Mouse (Mus musculus) R1 (cell line): ENCODE measurements around the gene Dctn2.
"Not testable (repeated sequence)": the region's sequence is repeated elsewhere in the genome, so short reads cannot be mapped to it uniquely, and the experiment has no call there.

ENCODE experiments used
- DNase-seq: peaks from one replicate; pipeline ENCODE4 v3.0.0-alpha.2; 2018; ENCODE audit warnings: low read depth, low spot score

Dctn2 gene

DNA sequence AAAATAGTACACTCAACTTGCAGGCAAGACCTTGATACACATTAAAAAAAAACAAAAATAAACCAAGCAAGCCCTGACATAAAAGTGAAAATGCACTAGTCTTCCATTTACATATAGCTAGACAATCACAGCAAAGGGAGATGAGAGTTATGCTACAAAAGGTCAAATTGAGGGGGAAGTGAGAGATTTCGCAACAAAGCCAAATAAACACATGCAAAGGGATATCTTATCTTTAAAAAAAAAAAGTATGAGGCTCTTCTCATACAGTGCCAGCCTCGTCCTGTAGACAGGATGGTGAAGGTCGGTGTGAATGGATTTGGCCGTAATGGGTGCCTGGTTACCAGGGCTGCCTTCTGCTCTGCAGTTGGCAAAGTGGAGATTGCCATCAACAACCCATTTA, 46.7 kb downstream of the Dctn2 start:
- DNase-seq = no peak

DNA sequence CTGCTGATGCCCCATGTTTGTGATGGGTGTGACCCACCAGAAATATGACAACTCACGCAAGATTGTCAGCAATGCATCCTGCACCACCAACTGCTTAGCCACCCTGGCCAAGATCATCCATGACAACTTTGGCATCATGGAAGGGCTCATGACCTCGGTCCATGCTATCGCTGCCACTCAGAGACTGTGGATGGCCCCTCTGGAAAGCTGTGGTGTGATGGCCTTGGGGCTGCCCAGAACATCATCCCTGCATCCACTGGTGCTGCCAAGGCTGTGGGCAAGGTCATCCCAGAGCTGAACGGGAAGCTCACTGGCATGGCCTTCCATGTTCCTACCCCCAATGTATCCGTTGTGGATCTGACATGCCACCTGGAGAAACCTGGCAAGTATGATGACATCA, 47.3 kb downstream of the Dctn2 start:
- DNase-seq = not testable (repeated sequence)

DNA sequence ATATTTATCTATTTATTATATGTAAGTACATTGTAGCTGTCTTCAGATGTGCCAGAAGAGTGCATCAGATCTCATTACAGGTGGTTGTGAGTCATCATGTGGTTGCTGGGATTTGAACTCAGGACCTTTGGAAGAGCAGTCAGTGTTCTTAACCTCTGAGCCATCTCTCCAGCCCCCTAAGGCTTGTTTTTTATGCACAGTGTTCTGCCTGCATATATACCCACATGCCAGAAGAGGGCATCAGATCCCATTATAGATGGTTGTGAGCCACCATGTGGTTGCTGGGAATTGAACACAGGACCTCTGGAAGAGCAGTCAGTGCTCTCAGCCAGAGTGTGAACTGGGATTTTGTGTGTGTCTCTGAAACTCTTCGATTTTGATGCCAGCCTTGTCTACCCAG, 48.8 kb downstream of the Dctn2 start:
- peak; percentile 61 for DNase-seq

DNA sequence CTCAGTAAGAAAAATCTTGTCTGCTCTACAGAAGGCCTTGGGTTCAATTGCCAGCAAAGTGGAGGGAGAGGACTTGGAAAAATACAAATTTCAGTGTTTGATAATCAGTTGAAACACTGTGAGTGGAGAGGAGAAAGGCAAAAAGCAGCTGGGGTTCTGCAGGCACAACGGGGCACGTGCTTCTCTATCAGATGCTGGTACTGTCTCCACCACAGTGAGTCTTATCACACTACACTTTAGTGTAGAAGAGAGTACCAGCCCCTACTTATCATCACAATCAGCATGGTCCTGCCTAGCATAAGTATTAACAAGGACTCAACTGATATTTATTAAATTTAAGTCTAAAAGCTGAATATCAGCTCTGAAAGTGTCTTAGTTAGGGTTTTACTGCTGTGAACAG, 51.1 kb downstream of the Dctn2 start:
- DNase-seq = no peak

DNA sequence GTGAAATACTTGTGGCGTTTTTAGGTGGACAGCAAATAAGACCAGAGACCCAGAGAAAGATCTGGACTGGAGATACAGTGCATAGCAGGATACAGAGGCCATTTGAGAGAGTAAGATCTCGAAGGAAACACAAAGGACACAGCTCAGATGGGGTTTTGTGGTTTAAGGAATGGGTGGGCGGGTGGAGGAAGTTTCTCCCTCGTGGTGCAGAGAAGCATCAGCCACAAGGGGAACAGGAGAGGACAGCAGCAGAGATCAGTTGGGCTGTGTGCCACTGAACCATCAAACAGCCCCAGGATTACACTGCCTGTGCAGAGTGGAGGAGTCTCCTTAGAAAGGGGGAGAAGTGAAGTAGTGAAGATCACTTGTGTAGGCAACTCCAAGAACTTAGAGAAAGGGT, 51.8 kb downstream of the Dctn2 start:
- DNase-seq = no peak

DNA sequence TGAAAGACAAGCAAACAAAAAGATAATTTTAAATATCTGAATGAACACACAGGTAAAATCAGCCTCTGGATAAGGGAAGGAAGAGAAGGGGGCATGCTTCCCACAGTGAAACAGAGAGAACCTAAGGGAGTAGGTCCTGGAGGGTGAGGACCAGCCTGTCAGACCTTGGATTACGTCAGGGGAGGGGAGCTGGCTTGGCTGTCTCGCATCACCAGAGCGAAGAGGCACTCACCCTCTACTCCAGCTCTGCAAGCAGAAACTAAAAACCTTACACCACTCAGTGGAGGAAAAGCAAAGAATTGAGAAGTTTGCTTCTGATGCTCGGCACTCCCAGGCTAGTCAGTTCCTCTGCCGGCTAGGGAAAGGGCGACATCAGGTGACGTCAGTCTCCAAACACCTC, 53.8 kb downstream of the Dctn2 start:
- DNase-seq = no peak

DNA sequence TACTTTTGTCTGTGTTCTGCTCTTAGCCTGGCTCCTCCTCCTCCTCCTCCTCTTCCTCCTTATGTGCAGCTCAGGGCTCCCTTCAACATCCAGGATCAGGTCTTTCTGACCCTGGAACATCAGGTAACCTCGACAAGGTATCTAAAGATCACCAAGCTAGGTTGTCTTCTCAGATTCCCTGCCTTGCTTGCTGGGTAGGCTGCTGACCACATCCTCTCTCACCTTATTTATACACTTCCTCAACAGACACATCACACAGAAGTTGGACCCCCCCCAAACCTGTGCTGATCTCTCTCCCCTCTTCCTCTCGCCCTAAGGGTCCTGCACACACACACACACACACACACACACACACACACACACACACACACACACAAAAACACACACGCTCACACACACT, 55.5 kb downstream of the Dctn2 start, which contains the start of gene Arhgap9:
TSS of gene Arhgap9 (plus strand) at position 344 of the 400 bp plus-strand sequence.
- no peak for DNase-seq

DNA sequence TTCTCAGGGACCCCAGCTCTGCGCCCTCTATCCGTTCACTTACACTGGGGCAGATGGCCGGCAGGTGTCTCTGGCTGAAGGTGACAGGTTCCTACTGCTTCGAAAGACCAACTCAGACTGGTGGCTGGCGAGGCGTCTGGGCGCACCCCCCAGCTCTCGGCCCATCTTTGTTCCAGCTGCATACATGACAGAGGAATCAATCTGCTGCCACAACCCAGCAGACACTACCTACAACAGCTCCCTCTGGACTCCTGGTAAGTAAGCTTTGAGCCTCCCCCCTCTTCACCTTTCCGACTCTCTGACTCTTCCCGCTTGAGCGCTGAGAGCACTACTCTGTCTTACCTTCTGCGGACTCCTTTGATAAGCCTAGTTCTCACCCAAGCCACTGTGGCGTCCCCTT, 56.0 kb downstream of the Dctn2 start:
- peak; percentile 54 for DNase-seq

DNA sequence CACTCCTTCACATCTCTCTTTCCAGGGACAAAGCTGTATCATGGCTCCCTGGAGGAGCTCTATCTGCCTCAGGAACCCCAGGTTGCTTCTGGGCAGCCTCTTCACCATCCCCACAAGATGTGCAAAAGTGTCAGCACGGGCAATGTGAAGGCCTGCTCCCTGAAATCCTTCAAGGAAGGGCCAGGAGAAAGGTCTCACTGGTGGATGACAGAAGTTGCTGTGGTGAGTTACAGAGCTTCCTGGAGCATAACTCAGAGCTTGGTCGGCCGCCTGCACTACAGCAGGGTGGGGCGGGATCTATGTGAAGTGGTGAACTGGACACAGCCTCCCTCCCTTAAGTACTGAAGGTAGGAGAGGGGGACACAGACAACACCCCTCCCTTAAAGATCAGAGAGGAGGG, 56.5 kb downstream of the Dctn2 start:
- DNase-seq = no peak

DNA sequence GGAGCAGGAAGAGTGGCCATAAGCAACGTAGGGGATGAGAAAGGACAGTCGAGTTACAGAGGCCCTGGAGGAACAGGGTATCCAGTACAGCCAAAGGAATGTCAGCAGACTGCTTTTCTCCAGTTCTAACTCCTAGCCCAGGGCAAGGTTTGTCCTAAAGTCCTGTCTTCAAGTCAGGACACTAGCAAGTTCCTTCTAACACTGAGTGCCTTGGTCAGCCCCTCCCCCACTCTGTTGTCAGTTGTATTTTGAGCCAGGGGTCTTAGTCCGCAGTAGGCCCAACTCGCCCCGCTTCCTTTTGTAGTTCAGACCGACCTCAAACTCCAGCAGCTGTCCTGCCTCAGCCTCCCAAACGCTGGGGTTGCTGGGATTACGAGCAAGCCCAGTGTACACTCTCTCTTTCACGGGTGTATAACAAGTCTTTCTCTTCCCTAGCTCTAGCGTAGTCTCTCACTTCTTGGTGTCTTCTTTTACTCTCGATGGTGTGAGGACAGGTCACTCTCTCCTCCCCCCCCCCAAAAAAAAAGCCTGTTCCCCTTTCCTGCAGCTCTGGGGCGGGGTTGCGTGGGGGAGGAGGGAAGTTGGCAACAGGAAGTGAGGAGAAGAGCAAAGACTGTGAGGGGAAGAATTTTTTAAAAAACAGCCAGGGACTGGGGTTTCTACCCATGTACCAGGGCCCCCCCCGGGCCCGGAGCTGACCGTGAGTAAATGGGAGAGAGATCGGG, 57.1 kb downstream of the Dctn2 start:
- DNase-seq = no peak

DNA sequence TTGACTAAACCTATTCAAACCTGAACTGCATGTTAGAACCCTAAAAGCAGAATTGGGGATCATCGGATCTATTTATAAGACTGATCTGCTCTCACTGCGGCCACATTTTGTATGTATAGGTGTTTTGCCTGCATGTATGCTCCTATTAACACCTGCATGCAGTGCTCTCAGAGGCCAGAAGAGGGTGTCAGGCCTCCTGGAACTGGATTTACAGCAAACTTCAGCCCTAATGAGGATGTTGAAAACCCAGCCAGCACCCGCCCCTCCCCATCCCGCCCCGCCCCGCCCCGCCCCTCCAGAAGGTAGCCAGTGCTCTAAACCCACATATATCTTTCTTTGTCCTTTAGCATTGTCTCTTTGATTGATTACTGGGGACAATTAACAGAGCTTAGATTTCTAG, 58.3 kb downstream of the Dctn2 start:
- DNase-seq = peak; percentile 94

DNA sequence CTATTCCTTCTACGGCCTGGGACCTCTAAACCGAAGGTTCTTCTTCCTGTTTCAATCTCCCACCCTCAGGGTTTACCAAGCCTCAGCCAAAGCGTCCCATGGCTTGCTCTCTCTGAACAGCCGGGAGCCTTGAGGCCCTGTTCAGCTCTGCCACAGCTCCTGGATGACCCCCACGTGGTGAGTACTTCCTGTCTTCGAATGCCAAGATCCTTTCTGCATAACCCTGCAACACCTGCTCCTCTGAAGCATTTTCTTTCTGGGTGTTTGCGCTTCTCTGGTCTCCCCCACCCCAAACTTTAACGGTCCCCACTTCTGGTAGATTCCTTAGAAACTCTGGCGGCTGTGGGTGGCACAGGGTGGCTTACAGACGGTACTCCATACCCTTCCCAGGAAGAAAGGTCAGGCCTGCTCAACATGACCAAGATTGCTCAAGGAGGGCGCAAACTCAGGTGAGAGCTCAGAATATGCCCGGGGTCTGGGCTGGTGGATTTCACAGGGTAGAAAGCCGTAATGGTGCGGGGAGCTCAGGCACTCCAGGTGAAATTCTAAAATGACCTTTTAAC, 59.4 kb downstream of the Dctn2 start:
- DNase-seq = no peak

DNA sequence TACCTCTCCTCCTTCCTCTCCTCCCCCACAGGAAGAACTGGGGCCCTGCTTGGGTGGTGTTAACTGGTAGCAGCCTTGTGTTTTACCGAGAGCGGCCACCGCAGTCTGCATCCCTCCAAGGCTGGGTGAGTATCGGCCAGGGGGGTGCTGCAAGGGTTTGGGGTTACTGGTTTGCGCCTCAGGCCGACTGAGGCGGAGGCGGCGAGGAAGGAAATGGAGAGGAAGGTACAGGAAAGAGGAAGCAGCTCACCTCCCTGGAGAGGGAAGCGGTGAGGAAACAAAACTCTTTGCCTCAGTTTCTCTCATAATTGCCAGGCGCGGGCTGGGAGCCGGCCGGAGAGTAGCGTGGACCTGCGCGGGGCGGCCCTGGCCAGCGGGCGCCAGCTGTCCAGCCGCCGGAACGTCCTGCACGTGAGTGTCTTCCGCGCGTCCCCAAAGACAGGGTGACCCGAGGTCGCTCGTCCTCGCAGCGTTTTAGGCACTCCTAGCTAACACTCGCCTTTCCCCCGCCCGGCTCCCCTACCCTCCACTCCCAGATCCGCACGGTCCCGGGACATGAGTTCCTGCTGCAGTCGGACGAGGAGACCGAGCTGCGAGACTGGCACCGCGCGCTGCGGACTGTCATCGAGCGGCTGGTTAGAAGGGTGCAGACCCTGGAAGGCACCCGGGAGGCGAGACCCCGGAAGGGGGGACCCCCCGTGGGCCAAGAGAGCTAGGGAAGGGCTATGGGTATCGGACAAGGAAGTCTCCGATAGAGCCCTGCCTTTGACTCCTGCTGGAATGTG, 60.0 kb downstream of the Dctn2 start:
- DNase-seq = peak; percentile 50

DNA sequence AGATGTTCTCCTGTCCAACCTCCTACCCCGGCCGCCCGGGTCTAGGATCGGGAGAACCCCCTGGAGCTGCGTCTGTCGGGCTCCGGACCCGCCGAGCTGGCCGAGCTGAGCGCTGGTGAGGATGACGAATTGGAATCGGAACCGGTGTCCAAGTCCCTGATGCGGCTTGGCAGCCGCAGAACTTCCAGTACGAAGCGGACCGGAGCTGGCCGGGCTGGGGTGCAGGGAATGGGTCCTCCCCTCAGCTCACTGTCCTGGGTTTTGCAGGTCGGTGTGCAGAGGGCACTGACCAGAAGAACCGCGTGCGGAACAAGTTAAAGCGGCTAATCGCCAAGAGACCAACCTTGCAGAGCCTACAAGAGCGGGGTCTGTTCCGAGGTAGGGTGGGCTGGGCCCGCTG, 60.7 kb downstream of the Dctn2 start:
- DNase-seq = no peak

DNA sequence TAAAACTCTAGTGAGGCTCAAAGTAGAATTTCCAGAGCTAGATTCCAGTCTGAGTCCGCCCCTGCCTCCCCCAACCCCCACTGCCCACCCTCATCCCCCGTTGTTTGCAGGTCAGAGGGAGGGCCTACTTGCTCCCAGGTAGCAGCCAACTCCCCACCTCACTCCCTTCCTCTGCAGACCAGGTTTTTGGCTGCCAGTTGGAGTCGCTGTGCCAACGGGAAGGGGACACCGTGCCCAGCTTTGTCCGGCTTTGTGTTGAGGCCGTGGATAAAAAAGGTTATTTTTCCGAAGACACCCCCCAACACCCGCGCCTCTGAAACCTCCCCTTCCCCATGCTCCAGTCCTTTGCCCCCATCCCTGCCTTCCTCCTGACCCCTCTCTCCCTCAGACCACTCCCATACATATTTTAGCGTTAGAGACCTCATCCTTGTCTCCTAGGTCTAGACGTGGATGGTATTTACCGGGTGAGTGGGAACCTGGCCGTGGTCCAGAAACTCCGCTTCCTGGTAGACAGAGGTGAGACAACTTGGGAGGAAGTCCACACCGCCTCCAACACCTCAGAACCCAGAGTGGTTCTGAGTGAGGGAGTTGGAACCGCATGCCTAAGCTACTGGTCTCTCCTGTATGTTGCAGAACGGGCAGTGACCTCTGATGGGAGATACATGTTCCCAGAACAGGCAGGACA, 61.4 kb downstream of the Dctn2 start:
- no peak for DNase-seq

DNA sequence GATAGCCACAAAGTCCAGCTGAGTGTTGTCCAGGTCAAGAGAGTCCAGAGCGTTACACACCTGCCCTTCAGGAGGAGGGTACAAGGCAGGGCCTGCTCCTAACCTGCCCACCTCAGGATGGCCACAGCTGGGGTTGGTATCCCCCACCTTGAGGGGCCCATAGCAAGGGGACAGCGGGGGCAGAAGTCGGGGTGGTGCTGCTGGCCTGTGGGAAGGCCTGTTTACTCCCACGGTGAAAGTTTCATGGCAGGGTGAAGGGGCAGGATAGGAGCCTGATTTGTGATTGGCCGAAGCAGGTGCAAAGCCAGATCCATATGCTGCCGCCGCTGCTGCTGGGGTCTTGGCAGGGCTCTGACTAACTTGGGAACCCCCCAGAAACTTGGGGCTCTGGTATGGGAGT, 64.0 kb downstream of the Dctn2 start:
- no peak for DNase-seq
